Mouse (Mus musculus) liver, adult 2 months (tissue): ENCODE results near the gene Ankrd12.

Experiments used
- CTCF ChIP-seq: fragments of 200-500 bp; IDR thresholded peaks from 2 replicates; pipeline ENCODE4 v1.5.1; 2011; ENCODE audit warnings: low read depth, low read length, control low read depth
- POLR2A ChIP-seq: fragments of 200-500 bp; IDR thresholded peaks from 2 replicates; pipeline ENCODE4 v1.6.1; 2011; ENCODE audit warnings: low read length, control low read depth; ENCODE audit not compliant: insufficient read depth; ENCODE audit errors: extremely low read depth

DNA sequence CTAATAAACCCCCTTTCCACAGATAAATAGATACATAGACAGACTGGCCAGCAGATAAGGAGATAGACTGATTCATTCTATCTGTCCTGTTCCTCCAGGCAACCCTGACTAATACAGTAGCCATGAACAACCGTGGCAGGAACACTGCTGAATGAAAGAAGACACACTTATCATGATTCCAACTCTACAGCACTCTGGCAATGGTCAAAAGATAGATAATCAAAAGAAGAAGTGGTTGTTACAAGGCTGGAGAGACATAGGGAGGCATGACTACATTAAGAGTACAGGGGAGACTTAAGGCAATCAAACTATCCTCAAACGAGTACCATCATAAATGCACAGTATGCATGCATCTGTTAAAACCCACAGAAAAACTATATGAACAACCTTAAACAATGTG is 131.5 kb downstream of the Ankrd12 start:
- TF ChIP-seq CTCF (no peak), POLR2A (no peak)
